Mouse (Mus musculus): ENCODE data around the gene Marco. TPM values are rescaled to one million over a fixed set of nuclear protein-coding genes. Genes with fewer than 3 reads are reported as not detected.

Gene Marco
- polyA plus RNA-seq (2014; fragmentation: Nextera tagmentation; extraction: Ambion mirVana), result not detected in 2 replicates

DNA sequence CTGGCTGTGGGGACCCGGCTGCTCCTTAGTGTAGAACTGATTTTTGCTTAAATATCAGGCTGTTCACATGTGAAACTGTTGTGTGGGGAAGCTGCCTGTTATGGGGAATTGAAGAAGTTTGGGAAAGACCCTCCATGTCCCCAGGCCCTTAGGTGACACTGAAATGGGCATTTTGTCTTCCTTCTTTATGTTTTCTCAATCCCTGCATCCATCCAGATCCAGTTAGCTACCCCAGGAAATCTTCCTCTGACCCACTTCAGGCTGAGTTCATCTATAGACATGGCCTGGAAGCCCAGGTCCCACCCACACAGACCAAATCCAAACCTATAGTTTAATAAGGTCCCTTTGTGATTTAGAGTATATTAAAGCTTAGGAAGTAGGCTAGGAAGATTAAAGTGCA, at the start of gene Marco:
Marco (minus strand) TSS at position 101 of the 400 bp plus-strand sequence.
- Histone ChIP-seq H3K4me2 (ENCODE audit: low read length) (no peak within 1 kb of the TSS), H3K27ac (ENCODE audit: low read depth) (no peak within 1 kb of the TSS), H3K4me3 (ENCODE audit: low read depth, low read length) (no peak within 1 kb of the TSS), H3K9ac (ENCODE audit: low read length) (no peak within 1 kb of the TSS), H3K4me1 (replicated peaks; ENCODE audit: control insufficient read depth, insufficient read depth, low read length) (no peaks in the 10 kb centered on the region), H3K9me3 (ENCODE audit: control insufficient read depth, low read length) (no peaks in the 10 kb centered on the region), H3K27me3 (replicated peaks; ENCODE audit: control insufficient read depth, insufficient read depth, low read length) (no peaks in the 10 kb centered on the region), H3K36me3 (ENCODE audit: control insufficient read depth, insufficient read depth, low read length) (no peaks in the 10 kb centered on the region)
- ATAC-seq (replicated peaks; ENCODE audit: low FRiP score, low TSS enrichment, low read depth), result no peak
- WGBS, result 63% methylated on average over 1 of the region's 1 CpGs
- no peak for DNase-seq (ENCODE audit: low spot score)

DNA sequence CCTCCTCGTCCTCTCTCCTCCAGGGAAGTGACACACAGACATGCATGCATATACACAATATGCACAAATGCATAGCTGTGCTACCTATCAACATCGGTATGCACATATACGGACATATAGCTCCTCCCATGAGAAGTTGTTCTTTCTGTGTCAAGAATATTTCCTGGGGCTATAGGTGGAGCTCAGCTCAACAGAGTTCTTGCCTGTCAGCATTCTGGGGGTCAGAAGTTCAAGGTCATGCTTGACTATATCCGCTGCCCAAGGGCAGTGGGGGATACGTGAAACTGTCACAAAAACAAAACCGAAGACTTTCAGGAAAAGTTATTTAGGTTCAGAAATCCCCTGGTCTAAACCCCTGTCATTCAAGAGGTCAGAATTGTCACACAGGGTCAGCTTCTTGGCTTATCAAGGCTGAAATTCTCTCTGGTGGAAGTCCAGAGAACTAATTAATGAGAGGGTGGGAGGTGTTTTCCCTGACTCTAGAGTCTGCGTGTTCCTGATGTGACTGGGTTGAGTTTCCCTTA, 34.7 kb upstream of the Marco start:
- Histone ChIP-seq H3K4me1 (replicated peaks; ENCODE audit: control insufficient read depth, insufficient read depth, low read length) (no peaks in the 10 kb centered on the region), H3K4me2 (ENCODE audit: low read length) (no peak overlapping the region), H3K27ac (ENCODE audit: low read depth) (no peak overlapping the region), H3K4me3 (ENCODE audit: low read depth, low read length) (no peak overlapping the region), H3K9me3 (ENCODE audit: control insufficient read depth, low read length) (no peaks in the 10 kb centered on the region), H3K36me3 (ENCODE audit: control insufficient read depth, insufficient read depth, low read length) (no peaks in the 10 kb centered on the region), H3K9ac (ENCODE audit: low read length) (no peak overlapping the region), H3K27me3 (replicated peaks; ENCODE audit: control insufficient read depth, insufficient read depth, low read length) (no peaks in the 10 kb centered on the region)
- 76% methylated on average over 7 of the region's 7 CpGs for WGBS
- DNase-seq (ENCODE audit: low spot score), result peak; percentile 29
- ATAC-seq (replicated peaks; ENCODE audit: low FRiP score, low TSS enrichment, low read depth), result no peak

DNA sequence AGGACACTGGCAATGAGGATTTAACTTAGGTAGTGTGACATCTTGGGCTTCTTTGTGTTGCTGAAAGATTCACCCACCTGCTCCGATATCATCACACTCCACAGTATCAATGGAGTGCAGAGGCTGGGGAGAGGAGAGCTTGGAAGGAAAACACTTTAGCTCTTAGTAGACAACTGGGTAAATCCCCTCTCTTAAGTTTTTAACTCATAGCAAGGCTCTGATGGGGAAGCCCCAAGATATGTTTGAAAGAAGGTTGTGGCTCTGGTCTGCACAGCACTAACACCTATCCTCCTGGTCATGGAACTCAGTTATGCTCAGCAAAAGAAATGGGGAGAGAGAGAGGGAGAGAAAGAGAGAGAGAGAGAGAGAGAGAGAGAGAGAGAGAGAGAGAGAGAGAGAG, 32.2 kb upstream of the Marco start:
- WGBS, result 85% methylated on average over 1 of the region's 1 CpGs
- H3K4me2 ChIP-seq (ENCODE audit: low read length), result no peak overlapping the region
- no peaks in the 10 kb centered on the region for H3K27me3 ChIP-seq (replicated peaks; ENCODE audit: control insufficient read depth, insufficient read depth, low read length)
- H3K36me3 ChIP-seq (ENCODE audit: control insufficient read depth, insufficient read depth, low read length), result no peaks in the 10 kb centered on the region
- no peaks in the 10 kb centered on the region for H3K4me1 ChIP-seq (replicated peaks; ENCODE audit: control insufficient read depth, insufficient read depth, low read length)
- no peak for DNase-seq (ENCODE audit: low spot score)
- ATAC-seq (replicated peaks; ENCODE audit: low FRiP score, low TSS enrichment, low read depth), result no peak
- H3K9me3 ChIP-seq (ENCODE audit: control insufficient read depth, low read length), result no peaks in the 10 kb centered on the region
- no peak overlapping the region for H3K4me3 ChIP-seq (ENCODE audit: low read depth, low read length)
- no peak overlapping the region for H3K9ac ChIP-seq (ENCODE audit: low read length)
- H3K27ac ChIP-seq (ENCODE audit: low read depth), result no peak overlapping the region

DNA sequence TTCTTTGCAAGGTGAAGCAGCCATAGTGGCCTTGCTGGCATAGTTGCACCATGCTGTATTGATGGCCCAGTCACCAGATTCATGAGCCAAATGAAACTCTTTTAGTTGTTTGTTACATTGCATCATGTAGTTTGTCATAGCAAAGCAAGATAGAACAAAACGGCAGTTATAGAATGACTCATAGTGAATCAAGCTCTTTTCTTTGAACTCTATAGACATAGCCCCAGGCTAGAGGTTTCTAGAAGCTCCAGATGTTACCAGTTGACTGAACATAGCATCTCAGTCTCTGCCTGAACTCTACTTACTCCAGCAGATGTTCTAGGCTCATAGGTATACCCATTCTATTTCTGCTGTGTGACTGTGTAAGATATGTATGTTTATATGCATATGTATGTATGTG, 31.1 kb upstream of the Marco start:
- WGBS, result 76% methylated on average over 1 of the region's 1 CpGs
- H3K27ac ChIP-seq (ENCODE audit: low read depth), result no peak overlapping the region
- H3K4me1 ChIP-seq (replicated peaks; ENCODE audit: control insufficient read depth, insufficient read depth, low read length), result no peaks in the 10 kb centered on the region
- H3K36me3 ChIP-seq (ENCODE audit: control insufficient read depth, insufficient read depth, low read length), result no peaks in the 10 kb centered on the region
- no peak overlapping the region for H3K9ac ChIP-seq (ENCODE audit: low read length)
- ATAC-seq (replicated peaks; ENCODE audit: low FRiP score, low TSS enrichment, low read depth) (no peak), DNase-seq (ENCODE audit: low spot score) (no peak)
- no peak overlapping the region for H3K4me2 ChIP-seq (ENCODE audit: low read length)
- H3K27me3 ChIP-seq (replicated peaks; ENCODE audit: control insufficient read depth, insufficient read depth, low read length), result no peaks in the 10 kb centered on the region
- H3K4me3 ChIP-seq (ENCODE audit: low read depth, low read length), result no peak overlapping the region
- H3K9me3 ChIP-seq (ENCODE audit: control insufficient read depth, low read length), result no peaks in the 10 kb centered on the region

DNA sequence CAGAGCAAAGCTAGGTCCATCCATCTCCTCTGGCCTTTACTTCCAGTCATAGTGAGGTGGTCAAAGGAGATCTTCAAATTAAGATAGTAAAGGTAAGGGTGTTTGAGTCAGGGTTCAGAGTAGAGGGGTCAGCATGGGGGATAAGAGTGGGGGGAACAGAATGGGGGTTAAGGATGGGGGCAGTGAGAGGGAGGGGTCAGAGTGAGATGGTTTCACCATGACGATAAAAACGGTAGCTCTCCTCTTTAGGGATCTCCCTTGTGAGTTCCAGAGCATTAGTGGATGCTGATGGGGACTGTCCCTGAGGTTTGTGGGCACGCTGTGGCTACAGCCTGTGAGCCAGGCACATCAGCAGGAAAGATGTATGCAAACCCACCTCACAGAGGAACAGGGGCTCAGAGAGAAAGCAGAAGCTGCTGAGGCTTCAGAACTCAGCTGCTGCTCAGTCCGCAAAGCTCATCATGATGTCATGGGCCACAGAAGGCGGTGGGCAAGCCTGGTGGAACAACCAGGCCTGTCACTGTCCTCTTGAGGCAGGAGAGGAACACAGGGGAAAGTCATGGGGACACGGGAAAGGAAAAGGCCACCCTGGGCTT, 27.6 kb upstream of the Marco start:
- WGBS, result 79% methylated on average over 6 of the region's 6 CpGs
- Histone ChIP-seq H3K27me3 (replicated peaks; ENCODE audit: control insufficient read depth, insufficient read depth, low read length) (no peaks in the 10 kb centered on the region), H3K36me3 (ENCODE audit: control insufficient read depth, insufficient read depth, low read length) (no peaks in the 10 kb centered on the region), H3K9ac (ENCODE audit: low read length) (no peak overlapping the region), H3K4me2 (ENCODE audit: low read length) (no peak overlapping the region), H3K27ac (ENCODE audit: low read depth) (no peak overlapping the region), H3K4me3 (ENCODE audit: low read depth, low read length) (no peak overlapping the region), H3K4me1 (replicated peaks; ENCODE audit: control insufficient read depth, insufficient read depth, low read length) (no peaks in the 10 kb centered on the region), H3K9me3 (ENCODE audit: control insufficient read depth, low read length) (no peaks in the 10 kb centered on the region)
- ATAC-seq (replicated peaks; ENCODE audit: low FRiP score, low TSS enrichment, low read depth) (no peak), DNase-seq (ENCODE audit: low spot score) (no peak)

DNA sequence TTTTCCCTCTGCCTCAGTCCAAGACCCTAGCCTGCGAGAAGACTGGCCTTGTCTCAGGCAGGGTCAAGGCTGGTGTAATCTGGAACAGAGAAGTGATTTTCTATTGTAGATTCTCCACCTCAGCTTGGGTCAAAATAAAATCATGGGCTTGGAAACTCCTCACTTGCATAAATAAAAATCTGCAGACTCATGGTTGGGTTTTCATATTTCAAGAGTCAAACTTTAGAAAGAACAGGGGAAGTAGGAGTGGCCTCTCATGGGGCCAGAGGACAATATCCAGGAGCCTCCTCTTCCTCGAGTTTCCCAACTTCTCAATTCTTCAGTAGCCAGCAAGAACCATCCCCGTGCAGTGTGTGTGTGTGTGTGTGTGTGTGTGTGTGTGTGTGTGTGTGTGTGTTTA, 26.9 kb upstream of the Marco start:
- Histone ChIP-seq H3K9ac (ENCODE audit: low read length) (no peak overlapping the region), H3K4me3 (ENCODE audit: low read depth, low read length) (no peak overlapping the region), H3K4me2 (ENCODE audit: low read length) (no peak overlapping the region), H3K36me3 (ENCODE audit: control insufficient read depth, insufficient read depth, low read length) (no peaks in the 10 kb centered on the region), H3K27me3 (replicated peaks; ENCODE audit: control insufficient read depth, insufficient read depth, low read length) (no peaks in the 10 kb centered on the region), H3K27ac (ENCODE audit: low read depth) (no peak overlapping the region), H3K9me3 (ENCODE audit: control insufficient read depth, low read length) (no peaks in the 10 kb centered on the region), H3K4me1 (replicated peaks; ENCODE audit: control insufficient read depth, insufficient read depth, low read length) (no peaks in the 10 kb centered on the region)
- WGBS, result 75% methylated on average over 3 of the region's 3 CpGs
- ATAC-seq (replicated peaks; ENCODE audit: low FRiP score, low TSS enrichment, low read depth) (no peak), DNase-seq (ENCODE audit: low spot score) (no peak)

DNA sequence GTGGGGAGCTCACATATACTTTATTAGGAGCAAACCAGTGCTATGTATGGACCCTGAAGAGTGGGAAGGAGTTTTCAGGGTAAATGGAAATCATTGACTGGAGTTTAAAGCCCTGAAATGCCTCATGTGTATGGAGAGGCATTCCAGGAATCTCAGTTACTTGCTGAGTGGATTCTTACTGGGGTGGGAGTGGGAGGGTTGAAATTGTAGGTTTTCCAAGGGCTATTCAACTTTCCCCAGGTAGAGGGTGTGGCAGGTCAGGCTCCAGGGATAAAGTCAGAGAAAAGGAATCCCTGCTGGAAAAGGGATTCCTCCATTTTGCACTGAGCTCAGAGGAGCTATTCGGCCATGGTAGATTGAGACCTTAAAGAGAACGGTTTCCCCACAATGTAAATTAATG, 25.1 kb upstream of the Marco start:
- no peak for DNase-seq (ENCODE audit: low spot score)
- Histone ChIP-seq H3K4me1 (replicated peaks; ENCODE audit: control insufficient read depth, insufficient read depth, low read length) (no peaks in the 10 kb centered on the region), H3K27ac (ENCODE audit: low read depth) (no peak overlapping the region), H3K9ac (ENCODE audit: low read length) (no peak overlapping the region), H3K36me3 (ENCODE audit: control insufficient read depth, insufficient read depth, low read length) (no peaks in the 10 kb centered on the region), H3K4me2 (ENCODE audit: low read length) (no peak overlapping the region), H3K27me3 (replicated peaks; ENCODE audit: control insufficient read depth, insufficient read depth, low read length) (no peaks in the 10 kb centered on the region), H3K9me3 (ENCODE audit: control insufficient read depth, low read length) (no peaks in the 10 kb centered on the region), H3K4me3 (ENCODE audit: low read depth, low read length) (no peak overlapping the region)
- WGBS, result 79% methylated on average over 2 of the region's 2 CpGs
- no peak for ATAC-seq (replicated peaks; ENCODE audit: low FRiP score, low TSS enrichment, low read depth)

DNA sequence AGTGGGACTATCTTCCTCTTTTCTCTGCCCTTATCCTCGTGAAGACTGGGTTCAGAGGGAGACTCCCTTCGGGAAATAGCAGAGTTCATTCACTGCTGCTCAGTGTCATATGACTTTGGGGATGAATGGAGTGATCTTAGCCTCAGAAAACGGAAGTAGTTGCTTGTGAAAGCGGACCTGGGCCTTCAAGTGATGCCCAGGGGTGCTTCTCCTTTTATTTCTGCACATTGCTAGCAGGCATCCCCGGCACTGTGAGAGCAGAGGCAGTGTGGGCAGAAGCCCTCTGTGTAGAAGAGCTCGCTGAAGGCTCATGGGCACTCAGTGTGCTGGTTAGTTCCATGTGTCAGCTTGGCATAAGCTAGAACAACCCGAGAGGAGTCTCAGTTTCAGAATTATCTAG, 12.8 kb upstream of the Marco start:
- Histone ChIP-seq H3K36me3 (ENCODE audit: control insufficient read depth, insufficient read depth, low read length) (no peaks in the 10 kb centered on the region), H3K4me1 (replicated peaks; ENCODE audit: control insufficient read depth, insufficient read depth, low read length) (no peaks in the 10 kb centered on the region), H3K9me3 (ENCODE audit: control insufficient read depth, low read length) (no peaks in the 10 kb centered on the region), H3K4me2 (ENCODE audit: low read length) (no peak overlapping the region), H3K4me3 (ENCODE audit: low read depth, low read length) (no peak overlapping the region), H3K27ac (ENCODE audit: low read depth) (no peak overlapping the region), H3K9ac (ENCODE audit: low read length) (no peak overlapping the region), H3K27me3 (replicated peaks; ENCODE audit: control insufficient read depth, insufficient read depth, low read length) (no peaks in the 10 kb centered on the region)
- DNase-seq (ENCODE audit: low spot score) (no peak), ATAC-seq (replicated peaks; ENCODE audit: low FRiP score, low TSS enrichment, low read depth) (no peak)
- WGBS, result 73% methylated on average over 7 of the region's 7 CpGs

DNA sequence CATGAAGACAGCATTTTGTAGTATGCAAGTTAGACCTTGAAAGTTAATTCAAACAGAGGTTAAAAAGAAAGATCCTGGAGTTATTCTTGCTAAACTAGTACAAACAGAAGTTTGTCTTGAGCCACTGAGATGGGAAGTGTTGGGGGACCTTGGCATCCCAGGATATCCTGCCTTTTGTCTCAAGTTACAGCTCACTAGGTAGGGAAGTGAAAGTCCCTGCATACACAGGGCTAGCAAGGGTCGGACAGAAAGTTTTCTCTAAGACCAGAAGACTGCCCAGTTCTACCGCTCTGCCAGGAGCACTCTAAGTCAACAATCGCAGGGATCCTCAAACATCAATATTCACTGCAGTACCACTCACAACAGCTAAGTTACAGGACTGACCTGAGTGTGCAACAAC, 5.5 kb upstream of the Marco start:
- Histone ChIP-seq H3K36me3 (ENCODE audit: control insufficient read depth, insufficient read depth, low read length) (no peaks in the 10 kb centered on the region), H3K9ac (ENCODE audit: low read length) (no peak overlapping the region), H3K4me3 (ENCODE audit: low read depth, low read length) (no peak overlapping the region), H3K4me1 (replicated peaks; ENCODE audit: control insufficient read depth, insufficient read depth, low read length) (no peaks in the 10 kb centered on the region), H3K4me2 (ENCODE audit: low read length) (no peak overlapping the region), H3K27ac (ENCODE audit: low read depth) (no peak overlapping the region), H3K9me3 (ENCODE audit: control insufficient read depth, low read length) (no peaks in the 10 kb centered on the region), H3K27me3 (replicated peaks; ENCODE audit: control insufficient read depth, insufficient read depth, low read length) (no peaks in the 10 kb centered on the region)
- 59% methylated on average over 3 of the region's 3 CpGs for WGBS
- ATAC-seq (replicated peaks; ENCODE audit: low FRiP score, low TSS enrichment, low read depth) (no peak), DNase-seq (ENCODE audit: low spot score) (no peak)
